Mouse (Mus musculus) MN1 (cell line): ENCODE data around the gene Slc35f1.

Source experiments
- DNase-seq: peaks from one replicate; pipeline ENCODE4 v3.0.0-alpha.2; 2016; ENCODE audit warnings: low spot score

The Slc35f1 gene

DNA sequence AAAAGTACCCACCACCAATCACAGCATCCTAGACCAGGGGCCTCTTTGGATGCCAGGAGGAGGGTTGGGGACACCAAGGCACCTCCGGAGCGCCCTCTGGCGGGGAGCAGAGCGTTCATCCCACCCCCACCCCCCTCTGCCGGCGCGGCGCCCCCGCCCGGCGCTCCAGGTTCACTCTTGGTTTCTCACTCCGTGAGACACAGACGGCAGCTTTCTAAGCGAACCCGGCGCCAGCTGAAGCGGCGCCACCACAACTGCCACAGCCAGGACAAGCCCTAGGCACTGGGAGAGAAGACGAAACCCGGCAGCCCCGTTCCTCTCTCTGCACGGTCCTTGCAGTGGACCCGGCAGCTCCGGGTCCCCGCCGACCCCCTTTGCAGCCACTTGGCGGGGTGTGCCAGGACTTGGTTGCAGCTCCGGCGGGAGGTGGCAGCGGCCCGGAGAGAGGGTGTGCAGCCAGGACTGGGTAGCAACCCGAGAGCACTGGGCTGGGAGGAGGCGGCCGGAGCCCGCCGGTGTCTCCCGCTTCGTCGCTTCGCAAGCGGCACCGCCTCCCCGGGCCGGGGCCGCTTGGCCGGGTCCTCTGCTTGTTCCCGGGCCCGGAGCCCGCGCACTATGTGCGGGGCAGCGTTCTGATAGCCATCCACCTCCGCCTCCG is at the start of gene Slc35f1:
Gene Slc35f1, plus strand, starts transcription at position 200 of the 658 bp plus-strand sequence.
- no peak for DNase-seq

DNA sequence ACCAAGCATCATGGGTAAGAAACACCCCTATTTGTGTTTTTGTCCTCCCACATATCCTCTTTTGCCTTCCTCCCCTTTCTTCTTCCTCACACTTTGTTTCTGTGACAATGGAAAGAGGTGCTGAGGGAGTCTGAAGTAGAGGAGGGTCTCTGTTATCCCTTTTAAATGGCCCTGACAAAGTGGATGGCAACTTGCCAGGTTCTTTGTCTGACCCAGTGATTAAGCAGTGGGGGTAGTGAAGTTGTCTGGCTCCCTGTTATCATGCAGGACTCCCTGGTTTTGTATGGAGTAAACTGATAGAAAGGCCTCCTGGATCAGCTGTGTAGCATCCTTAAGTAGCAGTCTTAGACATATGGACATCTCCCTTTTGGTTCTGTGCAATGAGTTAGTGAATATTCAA is 19.1 kb upstream of the Slc35f1 start:
- no peak for DNase-seq

DNA sequence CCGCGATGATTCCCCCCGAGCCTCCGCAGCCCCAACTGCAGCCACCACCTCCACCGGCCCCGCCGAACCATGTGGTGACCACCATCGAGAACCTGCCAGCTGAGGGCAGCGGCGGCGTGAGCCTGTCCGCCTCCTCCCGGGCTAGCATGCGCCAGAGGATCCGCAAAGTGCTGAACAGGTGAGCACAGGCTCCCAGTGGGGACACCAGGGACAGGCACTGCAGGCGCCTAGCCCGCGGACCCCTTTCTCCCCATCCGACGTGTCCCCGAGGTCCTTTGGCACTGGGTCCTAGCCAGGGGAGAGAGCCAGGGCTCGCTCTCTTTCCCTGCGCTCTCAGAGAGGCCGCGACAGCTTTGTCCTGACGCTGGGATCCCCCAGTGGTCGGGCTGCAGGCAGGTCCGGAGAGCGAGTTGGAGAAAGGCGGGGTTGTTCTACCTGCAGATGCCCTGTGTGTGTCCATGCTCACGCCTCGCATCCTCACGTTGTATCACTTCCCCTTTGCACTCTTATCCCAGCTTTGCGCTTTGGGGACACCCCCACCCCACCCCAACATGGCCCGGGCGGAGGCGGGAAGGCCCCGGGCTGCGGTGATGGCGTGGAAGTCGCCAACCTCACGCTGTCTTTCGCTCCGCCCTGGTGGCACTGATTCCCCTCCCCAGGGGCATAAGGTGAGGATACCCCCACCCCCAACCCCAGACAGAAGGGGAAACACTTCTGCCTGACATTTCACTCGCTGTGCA is 829 bp downstream of the Slc35f1 start:
- no peak for DNase-seq

- no peak for DNase-seq
Observed at GRCm38 (mm10) chr10:52703688-52704087, 13.4 kb downstream of the Slc35f1 start.

- peak; percentile 48 for DNase-seq
Observed at GRCm38 (mm10) chr10:52704101-52705051, 14.0 kb downstream of the Slc35f1 start.

DNA sequence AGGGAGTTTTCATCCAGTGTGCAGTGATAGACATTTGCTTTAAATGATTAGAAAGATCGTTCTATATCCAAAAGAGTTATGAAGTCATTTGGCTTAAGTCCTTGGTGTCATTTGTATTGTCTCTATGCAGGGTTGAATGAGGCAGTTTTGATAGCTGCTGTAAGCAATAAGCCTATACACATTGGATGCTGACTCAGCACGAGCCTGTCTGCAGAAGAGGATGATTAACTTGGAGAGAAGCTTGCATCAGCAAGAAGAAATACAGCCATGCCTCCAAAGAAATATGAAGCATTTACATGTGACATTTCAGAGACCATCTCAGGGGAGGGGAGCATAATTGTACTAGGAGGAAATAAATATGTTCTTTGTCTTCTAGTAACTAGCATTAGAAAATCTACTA is 19.1 kb downstream of the Slc35f1 start:
- no peak for DNase-seq

- no peak for DNase-seq
Observed at GRCm38 (mm10) chr10:52712166-52712565, 21.8 kb downstream of the Slc35f1 start.

DNA sequence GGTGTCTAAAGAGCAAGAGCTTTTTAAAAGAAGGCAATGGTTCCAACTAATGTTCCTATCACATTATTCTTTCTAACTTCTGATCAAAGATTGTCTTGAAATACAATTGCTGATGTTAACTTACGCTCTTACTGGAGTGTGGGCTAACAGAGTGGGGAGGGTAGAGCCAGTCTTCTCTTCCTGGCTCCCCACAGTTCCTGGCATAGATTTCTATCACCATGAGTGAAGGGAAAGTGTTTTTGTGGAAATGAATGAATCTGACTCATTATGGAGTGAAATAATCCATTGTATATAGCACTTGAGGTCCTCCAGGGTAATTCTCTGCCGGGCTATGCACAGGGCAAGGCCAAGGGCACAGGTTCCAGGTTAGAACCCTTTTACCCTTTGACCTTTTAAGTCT is 24.2 kb downstream of the Slc35f1 start:
- no peak for DNase-seq

DNA sequence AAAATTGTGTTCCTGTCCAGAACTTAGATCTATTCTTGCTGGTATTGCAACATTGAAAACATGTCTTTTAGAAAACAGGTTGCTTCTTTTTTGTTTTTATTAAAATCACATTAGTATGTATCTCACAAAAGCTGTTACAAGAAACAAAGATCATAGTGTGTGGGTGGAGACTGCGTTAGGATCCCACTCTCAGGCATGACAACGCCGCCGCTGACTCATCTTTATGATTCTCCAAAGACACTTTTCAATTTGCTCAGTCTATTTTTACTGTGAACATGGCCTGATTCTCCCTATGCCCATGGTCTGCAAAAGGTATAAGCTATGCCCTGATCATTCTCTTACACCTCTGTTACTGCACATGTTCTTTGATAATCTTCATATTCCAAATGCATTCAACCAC is 24.8 kb downstream of the Slc35f1 start:
- no peak for DNase-seq

DNA sequence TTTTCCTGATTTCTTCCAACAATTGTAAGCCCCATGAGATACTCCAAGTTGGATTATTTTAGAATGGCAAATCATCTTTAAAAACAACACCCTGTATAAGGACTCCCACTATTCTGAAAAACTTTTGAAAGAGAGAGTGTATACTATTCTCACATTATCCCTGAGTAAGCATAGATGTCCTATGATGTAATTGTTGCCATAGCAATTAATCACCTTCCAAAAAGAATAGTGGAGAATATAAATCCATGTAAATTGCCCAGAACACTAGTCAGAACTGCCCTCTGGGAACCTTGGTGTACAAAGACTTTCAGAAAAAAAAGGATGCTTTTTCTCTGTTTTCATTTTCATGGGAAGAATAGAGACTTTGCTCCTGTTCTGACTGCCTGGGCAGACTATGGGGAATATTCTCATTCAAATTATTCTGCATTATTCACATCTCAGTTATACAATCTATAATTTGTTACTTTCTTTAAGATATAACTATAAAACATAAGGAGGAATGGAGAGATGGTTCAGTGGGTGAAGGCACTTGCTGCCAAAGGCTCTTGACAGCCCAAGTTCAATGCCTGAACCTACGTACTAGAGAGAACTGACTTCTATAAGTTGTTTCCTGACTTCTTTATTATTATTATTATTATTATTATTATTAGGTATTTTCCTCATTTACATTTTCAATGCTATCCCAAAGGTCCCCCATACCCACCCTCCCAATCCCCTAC is 28.0 kb downstream of the Slc35f1 start:
- no peak for DNase-seq

GRCm38 (mm10) chr10:52726674-52727073 is 36.3 kb downstream of the Slc35f1 start:
- DNase-seq: no peak

DNA sequence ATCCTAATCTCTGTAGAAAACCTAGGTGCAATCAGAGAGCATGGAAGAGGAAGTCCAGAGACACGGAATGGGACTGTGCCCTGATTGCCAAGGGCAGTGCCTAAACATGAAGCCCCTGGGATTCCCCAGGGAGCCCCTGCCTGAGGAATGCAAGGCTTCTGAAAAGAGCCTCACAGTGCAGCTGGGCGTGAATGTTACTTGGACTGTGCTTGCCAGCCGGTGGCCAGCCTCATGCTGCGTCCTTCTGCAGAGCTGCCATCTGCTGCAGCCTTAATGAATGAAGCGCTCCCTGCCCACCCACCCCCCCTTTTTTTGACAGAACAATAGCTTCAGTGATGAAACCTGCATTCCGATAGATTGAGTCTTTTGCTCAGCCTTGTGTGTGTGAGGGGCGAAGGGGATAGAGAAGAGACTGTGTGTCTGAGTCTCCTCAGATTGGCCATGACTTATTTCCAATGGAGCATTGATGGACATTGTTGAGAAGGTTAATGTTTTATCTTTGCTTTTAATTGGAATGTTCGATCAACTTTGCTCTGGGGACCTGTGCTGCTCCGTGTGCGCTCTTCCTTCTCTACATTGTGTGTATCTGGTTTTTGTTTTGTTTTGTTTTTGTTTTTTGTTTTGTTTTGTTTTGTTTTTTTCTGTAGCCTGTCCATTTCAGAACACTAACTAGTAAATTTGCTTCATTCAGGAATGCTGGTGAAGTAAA is 52.5 kb downstream of the Slc35f1 start:
- DNase-seq: no peak

DNA sequence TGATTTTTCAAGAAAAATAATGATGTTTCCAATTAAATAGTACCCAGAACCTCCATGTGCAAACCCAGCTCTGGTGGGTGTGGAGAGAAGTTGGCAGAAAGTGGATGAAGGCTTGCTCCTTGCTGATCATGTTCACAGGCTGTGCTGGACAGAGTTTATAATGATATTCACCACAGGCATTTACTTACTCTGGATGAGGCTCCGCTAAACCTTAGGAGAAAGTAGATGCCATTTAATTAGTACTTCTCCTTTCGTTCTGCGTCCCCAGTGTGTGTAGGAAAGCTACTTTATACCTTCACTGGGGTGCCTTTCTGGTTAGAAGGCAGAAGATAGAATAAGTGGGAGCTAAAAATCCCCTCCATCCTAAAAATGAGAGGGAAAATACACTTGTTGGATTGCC is 53.5 kb downstream of the Slc35f1 start:
- no peak for DNase-seq

DNA sequence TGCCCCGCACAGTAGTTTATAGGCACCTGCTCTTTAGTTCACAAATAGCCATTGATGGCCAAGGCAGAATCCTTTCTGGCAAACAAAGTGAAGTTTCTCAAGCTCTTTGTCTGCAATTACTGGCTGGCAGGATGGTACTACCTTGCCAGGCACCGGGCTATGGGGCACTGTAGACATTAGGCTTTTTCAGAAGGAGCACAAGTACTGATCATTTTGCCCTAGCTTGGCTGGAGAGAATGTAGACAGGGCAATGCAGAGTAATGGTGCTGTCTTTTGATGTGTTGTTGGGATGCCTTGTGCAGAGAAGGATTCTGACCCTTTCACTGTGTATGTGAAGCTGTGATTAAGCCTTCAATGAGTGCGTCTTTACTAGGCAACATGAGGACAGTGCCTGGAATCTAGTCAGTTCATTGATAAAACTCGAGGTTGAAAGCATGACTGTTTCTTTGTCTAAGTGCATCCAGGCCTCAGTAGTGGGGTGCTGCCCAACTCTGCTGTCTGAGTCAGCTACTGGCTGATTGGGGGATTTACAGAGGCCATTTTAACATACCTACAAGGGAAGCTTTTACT is 57.8 kb downstream of the Slc35f1 start:
- DNase-seq: no peak

DNA sequence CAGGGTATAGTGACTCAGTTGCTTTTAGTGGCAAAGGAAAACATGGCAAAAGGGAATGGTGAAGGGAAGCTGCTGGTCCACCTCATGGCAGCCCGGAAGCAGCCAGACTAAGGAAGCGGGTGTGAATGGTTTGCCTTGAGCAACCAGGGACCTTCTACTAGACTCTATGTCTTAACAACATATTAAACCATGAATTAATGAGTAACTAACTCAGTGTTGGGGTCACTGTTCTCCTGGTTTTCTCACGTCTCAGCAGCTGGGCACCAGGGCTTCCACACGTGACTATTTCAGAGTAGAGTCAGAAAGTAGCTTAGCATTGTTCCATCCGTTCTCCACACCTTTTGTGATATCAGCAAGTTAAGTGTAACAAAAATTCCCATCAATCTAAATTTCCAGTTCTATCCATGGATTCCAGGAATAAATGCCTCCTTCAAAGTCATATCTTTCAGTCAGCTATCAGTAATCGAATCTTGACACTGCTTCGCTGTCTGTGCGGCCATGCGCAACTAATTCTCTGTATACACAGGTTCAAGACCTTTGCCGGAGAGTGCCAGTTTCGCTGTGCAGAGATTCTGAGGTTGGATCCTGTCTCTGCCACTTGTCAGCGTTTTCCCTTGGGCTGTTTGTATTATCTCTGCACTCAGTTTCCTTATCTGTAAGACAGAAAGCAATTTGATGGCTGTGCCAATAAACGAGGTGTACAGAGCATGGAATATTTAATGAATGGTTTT is 65.8 kb downstream of the Slc35f1 start:
- no peak for DNase-seq

- DNase-seq: no peak
Observed at GRCm38 (mm10) chr10:52757496-52758260, 67.3 kb downstream of the Slc35f1 start.

- no peak for DNase-seq
Observed at GRCm38 (mm10) chr10:52758589-52758988, 68.3 kb downstream of the Slc35f1 start.

DNA sequence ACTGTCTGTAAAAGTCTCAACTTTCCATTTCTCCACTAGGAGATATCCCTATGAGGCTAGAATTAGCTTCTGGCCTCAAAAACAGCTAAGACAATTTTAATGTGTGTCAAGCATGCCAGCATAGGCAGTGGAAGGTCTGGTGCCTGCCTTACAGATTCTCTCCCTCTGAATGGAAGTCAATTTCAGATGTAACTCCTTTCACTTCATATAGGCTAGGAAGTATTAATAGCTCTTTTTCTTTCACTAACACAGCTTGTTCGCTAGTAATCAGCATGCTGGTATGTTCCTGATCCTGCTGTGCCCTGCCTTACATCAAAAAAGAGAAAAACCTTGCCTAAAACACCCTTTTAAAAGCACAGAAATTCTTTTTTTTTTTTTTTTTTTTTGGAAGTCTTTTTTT is 70.2 kb downstream of the Slc35f1 start:
- no peak for DNase-seq

DNA sequence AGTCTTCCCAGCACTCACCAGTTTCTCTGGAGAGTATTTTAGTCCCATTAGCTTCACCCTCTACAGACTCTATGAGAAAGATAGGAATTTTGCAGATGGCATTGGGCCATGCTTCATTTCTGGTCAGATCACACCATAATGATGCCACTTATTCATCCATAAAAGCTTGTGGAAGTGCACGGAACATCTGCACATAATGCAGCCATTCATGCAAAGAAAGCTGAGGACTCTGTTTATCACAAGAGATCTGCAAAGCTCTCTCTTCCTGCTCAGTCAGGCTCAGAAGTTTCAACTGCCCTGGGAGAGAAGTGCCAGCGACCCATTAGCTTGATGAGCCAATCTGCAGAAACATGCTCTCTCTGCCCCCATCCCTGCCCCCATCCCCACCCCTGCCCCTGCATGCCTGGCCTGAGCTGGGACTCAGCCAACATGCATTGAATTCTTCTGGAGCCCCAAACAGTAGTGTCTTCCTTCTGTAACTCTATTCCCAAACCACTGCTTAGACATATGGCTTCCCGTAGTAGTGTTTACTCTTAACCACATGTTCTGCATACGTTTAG is 89.7 kb downstream of the Slc35f1 start:
- DNase-seq: no peak
